Mouse (Mus musculus): ENCODE measurements around the gene Hinfp.

- TF ChIP-seq CTCF (IDR thresholded peaks at IDR 0.05; ENCODE audit: low read depth, low read length) (no peak), POLR2A (IDR thresholded peaks at IDR 0.05; ENCODE audit: extremely low read depth, insufficient read depth, low read length) (no peak)
These were observed 18.7 kb upstream of the Hinfp start for GRCm38 (mm10) chr9:44324147-44324546.
